Mouse (Mus musculus): ENCODE results near the gene Coq10a. TPM values are rescaled to one million over a fixed set of nuclear protein-coding genes. Genes with fewer than 3 reads are reported as not detected.

Coq10a gene
- polyA plus RNA-seq, 1 experiment from 2014 or later = 50.5 TPM

- no peak for DNase-seq
- no peaks in the 10 kb centered on the region for H3K9me3 ChIP-seq (ENCODE audit: control insufficient read depth, low read length)
- peaks cover 15% of the 10 kb centered on the region for H3K4me1 ChIP-seq (ENCODE audit: control insufficient read depth, insufficient read depth, low read length)
- peak overlapping the region; percentile 99 for H3K9ac ChIP-seq (replicated peaks; ENCODE audit: low read length)
- no peak for ATAC-seq (ENCODE audit: low FRiP score, low TSS enrichment)
- peaks cover 46% of the 10 kb centered on the region for H3K36me3 ChIP-seq (ENCODE audit: control insufficient read depth, insufficient read depth, low read length)
- 57% methylated on average over 14 of the region's 14 CpGs for WGBS
- H3K27ac ChIP-seq (replicated peaks; ENCODE audit: low read depth, low read length) = peak overlapping the region; percentile 96
- H3K4me3 ChIP-seq (replicated peaks; ENCODE audit: low read depth, low read length) = peak overlapping the region; percentile 99
- H3K27me3 ChIP-seq (ENCODE audit: control insufficient read depth, insufficient read depth, low read length) = no peaks in the 10 kb centered on the region
- peak overlapping the region; percentile 79 for H3K4me2 ChIP-seq (ENCODE audit: low read length)
Observed at GRCm38 (mm10) chr10:128377940-128378448, 9.2 kb upstream of the Coq10a start.

DNA sequence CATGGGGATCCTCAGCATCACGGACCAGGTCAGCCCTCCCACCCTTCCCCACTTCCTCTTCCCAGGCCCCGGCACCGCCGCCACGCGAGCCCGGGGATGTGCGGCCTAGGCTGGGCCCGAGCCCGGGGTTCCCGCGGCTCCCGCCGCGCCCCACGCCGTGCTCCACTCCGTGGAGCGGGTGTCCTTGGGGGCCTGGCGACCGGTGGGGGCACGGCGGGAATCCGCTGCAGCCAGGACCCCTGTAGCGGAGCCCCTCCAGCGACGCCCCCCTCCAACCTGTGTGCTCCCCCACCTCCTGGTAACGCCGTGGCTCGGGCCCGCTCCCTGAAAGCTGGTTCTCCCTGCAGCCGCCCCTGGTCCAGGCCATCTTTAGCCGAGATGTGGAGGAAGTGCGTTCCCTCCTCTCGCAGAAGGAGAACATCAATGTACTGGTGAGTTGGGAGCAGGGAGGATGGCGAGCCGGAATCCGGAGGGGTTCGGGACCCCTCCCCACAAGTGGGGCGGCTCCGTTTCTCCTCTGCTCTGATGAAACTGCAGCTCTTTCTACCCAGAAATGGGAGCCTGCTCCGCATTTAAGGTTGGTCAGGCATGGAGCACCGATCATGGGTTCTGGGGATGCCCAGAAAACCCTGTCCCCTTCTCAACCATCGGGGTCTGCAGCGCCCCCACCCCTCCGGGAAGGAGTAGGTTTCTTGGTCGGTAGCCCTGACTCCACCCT is 8.6 kb upstream of the Coq10a start:
- Histone ChIP-seq H3K4me2 (ENCODE audit: low read length) (peak overlapping the region; percentile 79), H3K9me3 (ENCODE audit: control insufficient read depth, low read length) (no peaks in the 10 kb centered on the region), H3K27ac (replicated peaks; ENCODE audit: low read depth, low read length) (peak overlapping the region; percentile 96), H3K9ac (replicated peaks; ENCODE audit: low read length) (peak overlapping the region; percentile 99), H3K36me3 (ENCODE audit: control insufficient read depth, insufficient read depth, low read length) (peaks cover 40% of the 10 kb centered on the region), H3K4me3 (replicated peaks; ENCODE audit: low read depth, low read length) (peak overlapping the region; percentile 99), H3K27me3 (ENCODE audit: control insufficient read depth, insufficient read depth, low read length) (no peaks in the 10 kb centered on the region), H3K4me1 (ENCODE audit: control insufficient read depth, insufficient read depth, low read length) (peaks cover 15% of the 10 kb centered on the region)
- DNase-seq (peak; percentile 79), ATAC-seq (ENCODE audit: low FRiP score, low TSS enrichment) (peak; percentile 79)
- WGBS = under 1% methylated on average over 46 of the region's 47 CpGs

DNA sequence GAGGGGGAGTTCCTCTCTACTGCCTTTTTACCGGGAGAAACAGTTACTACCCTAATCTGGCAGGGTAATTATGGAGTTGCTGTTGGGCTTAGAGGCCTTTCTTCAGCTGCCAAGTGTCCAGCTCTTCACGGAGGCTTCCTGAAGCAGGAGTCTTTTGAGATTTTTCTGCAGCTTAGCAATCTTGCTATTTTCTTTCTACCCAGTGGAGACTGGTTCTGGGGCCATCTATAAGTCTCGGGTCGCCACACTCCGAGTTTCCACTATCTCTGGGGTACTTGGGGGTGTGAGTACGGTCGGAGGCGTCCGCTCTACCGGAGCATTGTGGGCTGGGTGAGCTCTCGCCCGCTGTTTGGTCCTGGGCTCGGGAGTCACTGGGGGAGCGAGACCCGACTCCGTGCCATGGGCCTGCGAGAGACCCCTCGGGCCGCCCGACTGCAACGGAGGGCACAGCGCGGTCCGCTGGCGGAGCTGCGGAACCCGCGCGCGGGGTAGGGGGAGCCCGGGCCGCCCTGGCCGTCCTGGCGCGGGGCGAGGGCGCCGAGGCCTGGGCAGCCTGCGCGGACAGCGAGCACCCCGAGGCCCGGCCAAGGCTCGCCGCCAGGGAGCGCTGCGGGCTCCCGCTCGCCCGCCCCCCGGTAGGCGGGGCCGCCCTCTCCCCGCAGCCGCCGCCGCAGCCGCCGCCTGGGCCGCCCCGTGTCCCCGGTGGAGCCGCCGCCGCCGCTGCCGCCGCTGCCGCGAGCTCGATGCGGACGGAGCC is 7.8 kb upstream of the Coq10a start, which contains the start of gene Ankrd52:
Ankrd52 (plus strand) TSS at position 661 of the 757 bp plus-strand sequence.
- ATAC-seq (ENCODE audit: low FRiP score, low TSS enrichment) = peak; percentile 93

DNA sequence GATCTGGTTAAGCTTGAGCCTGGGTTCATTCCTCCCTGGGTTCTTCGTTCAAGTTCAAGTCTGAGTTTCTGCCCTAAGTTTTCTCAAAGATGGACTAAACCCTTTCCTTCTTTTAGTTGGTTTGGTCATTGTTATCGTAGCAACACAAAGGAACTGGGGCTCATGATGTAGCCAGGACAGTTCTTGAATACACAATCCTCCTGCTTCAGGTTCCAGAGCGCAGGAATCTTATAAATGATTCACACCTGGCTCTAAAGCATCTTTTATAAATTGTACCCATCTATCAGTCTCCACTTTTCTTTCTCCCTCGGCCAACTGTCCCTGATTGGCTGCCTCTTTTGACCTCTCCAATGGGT is 7.3 kb upstream of the Coq10a start:
- DNase-seq (no peak), ATAC-seq (ENCODE audit: low FRiP score, low TSS enrichment) (no peak)
- Histone ChIP-seq H3K9me3 (ENCODE audit: control insufficient read depth, low read length) (no peaks in the 10 kb centered on the region), H3K36me3 (ENCODE audit: control insufficient read depth, insufficient read depth, low read length) (peaks cover 28% of the 10 kb centered on the region), H3K27me3 (ENCODE audit: control insufficient read depth, insufficient read depth, low read length) (no peaks in the 10 kb centered on the region), H3K9ac (replicated peaks; ENCODE audit: low read length) (peak overlapping the region; percentile 99), H3K4me1 (ENCODE audit: control insufficient read depth, insufficient read depth, low read length) (peaks cover 15% of the 10 kb centered on the region), H3K4me3 (replicated peaks; ENCODE audit: low read depth, low read length) (peak overlapping the region; percentile 99), H3K27ac (replicated peaks; ENCODE audit: low read depth, low read length) (peak overlapping the region; percentile 96), H3K4me2 (ENCODE audit: low read length) (peak overlapping the region; percentile 79)
- 46% methylated on average over 4 of the region's 4 CpGs for WGBS

More for the DNA sequence above, 7.8 kb upstream of the Coq10a start, which contains the start of gene Ankrd52:
- Histone ChIP-seq H3K36me3 (ENCODE audit: control insufficient read depth, insufficient read depth, low read length) (peaks cover 32% of the 10 kb centered on the region), H3K9me3 (ENCODE audit: control insufficient read depth, low read length) (no peaks in the 10 kb centered on the region), H3K4me2 (ENCODE audit: low read length) (peak within 1 kb of the TSS; percentile 79), H3K4me3 (replicated peaks; ENCODE audit: low read depth, low read length) (peak within 1 kb of the TSS; percentile 99), H3K27me3 (ENCODE audit: control insufficient read depth, insufficient read depth, low read length) (no peaks in the 10 kb centered on the region), H3K4me1 (ENCODE audit: control insufficient read depth, insufficient read depth, low read length) (peaks cover 15% of the 10 kb centered on the region), H3K9ac (replicated peaks; ENCODE audit: low read length) (peak within 1 kb of the TSS; percentile 99), H3K27ac (replicated peaks; ENCODE audit: low read depth, low read length) (peak within 1 kb of the TSS; percentile 96)
- peak; percentile 92 for DNase-seq
- under 1% methylated on average over 48 of the region's 73 CpGs for WGBS

DNA sequence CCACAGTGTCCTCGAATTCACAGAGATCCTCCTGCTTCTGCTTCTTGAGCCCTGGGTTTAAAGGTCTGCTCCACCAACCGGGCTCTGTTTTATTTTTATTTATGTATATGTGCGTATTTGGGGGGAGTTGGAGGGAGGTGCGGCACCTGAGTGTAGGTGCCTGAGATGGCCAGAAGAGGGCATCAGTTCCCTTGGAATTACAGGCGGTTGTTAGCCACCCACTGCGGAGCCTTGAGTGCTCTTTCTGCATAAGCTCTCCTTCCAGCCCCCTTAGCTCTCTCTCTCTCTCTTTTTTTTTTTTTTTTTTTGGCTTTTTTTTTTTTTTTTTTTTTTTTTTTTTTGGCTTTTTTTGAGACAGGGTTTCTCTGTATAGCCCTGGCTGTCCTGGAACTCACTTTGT is 5.6 kb upstream of the Coq10a start:
- H3K36me3 ChIP-seq (ENCODE audit: control insufficient read depth, insufficient read depth, low read length) = peaks cover 11% of the 10 kb centered on the region
- no peaks in the 10 kb centered on the region for H3K27me3 ChIP-seq (ENCODE audit: control insufficient read depth, insufficient read depth, low read length)
- H3K9ac ChIP-seq (replicated peaks; ENCODE audit: low read length) = no peak overlapping the region
- ATAC-seq (ENCODE audit: low FRiP score, low TSS enrichment) (no peak), DNase-seq (no peak)
- WGBS = 81% methylated on average over 6 of the region's 6 CpGs
- H3K4me3 ChIP-seq (replicated peaks; ENCODE audit: low read depth, low read length) = no peak overlapping the region
- H3K9me3 ChIP-seq (ENCODE audit: control insufficient read depth, low read length) = no peaks in the 10 kb centered on the region
- H3K27ac ChIP-seq (replicated peaks; ENCODE audit: low read depth, low read length) = no peak overlapping the region
- peaks cover 19% of the 10 kb centered on the region for H3K4me1 ChIP-seq (ENCODE audit: control insufficient read depth, insufficient read depth, low read length)
- no peak overlapping the region for H3K4me2 ChIP-seq (ENCODE audit: low read length)

DNA sequence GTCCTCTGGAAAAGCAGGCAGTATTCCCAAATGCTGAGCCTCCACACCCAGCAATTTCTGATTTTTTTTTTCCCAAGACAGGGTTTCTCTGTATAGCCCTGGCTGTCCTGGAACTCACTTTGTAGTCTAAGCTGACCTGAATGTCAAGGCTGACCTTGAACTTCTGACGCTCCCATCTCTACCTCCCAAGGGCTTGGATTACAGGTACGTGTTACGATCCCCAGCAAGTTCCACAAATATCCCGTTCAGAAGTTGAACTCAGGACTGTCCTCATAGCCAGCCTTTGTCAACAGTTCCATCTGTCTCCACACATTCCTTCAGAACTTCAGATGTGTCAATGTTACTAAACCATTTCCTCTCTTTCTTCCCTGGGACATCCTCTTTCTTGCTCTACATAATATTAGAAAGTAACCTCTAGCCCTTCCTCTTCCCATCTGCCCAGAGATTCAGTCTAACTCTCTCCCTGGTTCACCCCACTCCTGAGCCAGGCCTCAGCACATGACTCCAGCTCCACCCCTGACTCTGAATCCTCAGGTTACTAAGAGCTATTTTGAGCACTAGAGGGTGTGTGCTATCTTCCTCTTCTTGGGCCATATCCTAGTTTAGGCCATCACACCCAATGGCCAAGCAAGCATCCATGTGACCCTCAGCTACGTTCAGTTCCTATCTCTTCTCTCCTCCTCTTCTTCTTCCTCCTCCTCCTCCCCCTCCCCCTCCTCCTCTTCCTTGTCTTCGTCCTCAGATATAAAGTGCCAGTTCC is 4.4 kb upstream of the Coq10a start:
- ATAC-seq (ENCODE audit: low FRiP score, low TSS enrichment) (no peak), DNase-seq (no peak)
- H3K4me1 ChIP-seq (ENCODE audit: control insufficient read depth, insufficient read depth, low read length) = peaks cover 15% of the 10 kb centered on the region
- H3K4me2 ChIP-seq (ENCODE audit: low read length) = no peak overlapping the region
- no peak overlapping the region for H3K9ac ChIP-seq (replicated peaks; ENCODE audit: low read length)
- no peak overlapping the region for H3K27ac ChIP-seq (replicated peaks; ENCODE audit: low read depth, low read length)
- no peak overlapping the region for H3K4me3 ChIP-seq (replicated peaks; ENCODE audit: low read depth, low read length)
- no peaks in the 10 kb centered on the region for H3K27me3 ChIP-seq (ENCODE audit: control insufficient read depth, insufficient read depth, low read length)
- no peaks in the 10 kb centered on the region for H3K9me3 ChIP-seq (ENCODE audit: control insufficient read depth, low read length)
- H3K36me3 ChIP-seq (ENCODE audit: control insufficient read depth, insufficient read depth, low read length) = no peaks in the 10 kb centered on the region
- WGBS = 86% methylated on average over 6 of the region's 6 CpGs

DNA sequence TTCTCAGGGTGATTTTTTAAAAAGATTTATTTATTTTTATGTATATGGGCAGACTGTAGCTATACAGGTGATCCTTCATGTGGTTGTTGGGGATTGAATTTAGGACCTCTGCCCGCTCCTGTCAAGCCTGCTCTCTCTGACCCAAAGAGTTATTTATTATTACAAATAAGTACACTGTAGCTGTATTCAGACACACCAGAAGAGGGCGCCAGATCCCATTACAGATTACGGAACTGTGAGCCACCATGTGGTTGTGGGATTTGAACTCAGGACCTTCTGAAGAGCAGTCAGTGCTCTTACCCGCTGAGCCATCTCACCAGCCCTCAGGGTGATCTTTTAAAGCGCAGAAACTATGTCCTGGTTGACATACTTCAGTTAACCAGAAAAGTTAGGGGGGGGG is 3.3 kb upstream of the Coq10a start:
- Histone ChIP-seq H3K4me3 (replicated peaks; ENCODE audit: low read depth, low read length) (no peak overlapping the region), H3K9me3 (ENCODE audit: control insufficient read depth, low read length) (no peaks in the 10 kb centered on the region), H3K4me1 (ENCODE audit: control insufficient read depth, insufficient read depth, low read length) (peaks cover 21% of the 10 kb centered on the region), H3K4me2 (ENCODE audit: low read length) (no peak overlapping the region), H3K27ac (replicated peaks; ENCODE audit: low read depth, low read length) (no peak overlapping the region), H3K36me3 (ENCODE audit: control insufficient read depth, insufficient read depth, low read length) (no peaks in the 10 kb centered on the region), H3K9ac (replicated peaks; ENCODE audit: low read length) (no peak overlapping the region), H3K27me3 (ENCODE audit: control insufficient read depth, insufficient read depth, low read length) (no peaks in the 10 kb centered on the region)
- 81% methylated on average over 5 of the region's 5 CpGs for WGBS
- no peak for ATAC-seq (ENCODE audit: low FRiP score, low TSS enrichment)
- DNase-seq = no peak

- DNase-seq (no peak), ATAC-seq (ENCODE audit: low FRiP score, low TSS enrichment) (no peak)
- H3K27ac ChIP-seq (replicated peaks; ENCODE audit: low read depth, low read length) = no peak overlapping the region
- H3K36me3 ChIP-seq (ENCODE audit: control insufficient read depth, insufficient read depth, low read length) = no peaks in the 10 kb centered on the region
- no peaks in the 10 kb centered on the region for H3K9me3 ChIP-seq (ENCODE audit: control insufficient read depth, low read length)
- no peak overlapping the region for H3K4me3 ChIP-seq (replicated peaks; ENCODE audit: low read depth, low read length)
- no peak overlapping the region for H3K9ac ChIP-seq (replicated peaks; ENCODE audit: low read length)
- no peak overlapping the region for H3K4me2 ChIP-seq (ENCODE audit: low read length)
- 69% methylated on average over 4 of the region's 4 CpGs for WGBS
- no peaks in the 10 kb centered on the region for H3K27me3 ChIP-seq (ENCODE audit: control insufficient read depth, insufficient read depth, low read length)
- H3K4me1 ChIP-seq (ENCODE audit: control insufficient read depth, insufficient read depth, low read length) = peaks cover 17% of the 10 kb centered on the region
Observed at GRCm38 (mm10) chr10:128370601-128371000, 1.8 kb upstream of the Coq10a start.
